Mouse (Mus musculus): Measurements from ENCODE around the gene Phf11d. TPM values are rescaled to one million over a fixed set of nuclear protein-coding genes. Genes with fewer than 3 reads are reported as not detected.
"Not testable (repeated sequence)": the region's sequence is repeated elsewhere in the genome, so short reads cannot be mapped to it uniquely, and the experiment has no call there.

Gene Phf11d
- polyA plus RNA-seq (2014; fragmentation: Nextera tagmentation; extraction: Ambion mirVana) = 0.18 and 1.3 TPM in 2 replicates

DNA sequence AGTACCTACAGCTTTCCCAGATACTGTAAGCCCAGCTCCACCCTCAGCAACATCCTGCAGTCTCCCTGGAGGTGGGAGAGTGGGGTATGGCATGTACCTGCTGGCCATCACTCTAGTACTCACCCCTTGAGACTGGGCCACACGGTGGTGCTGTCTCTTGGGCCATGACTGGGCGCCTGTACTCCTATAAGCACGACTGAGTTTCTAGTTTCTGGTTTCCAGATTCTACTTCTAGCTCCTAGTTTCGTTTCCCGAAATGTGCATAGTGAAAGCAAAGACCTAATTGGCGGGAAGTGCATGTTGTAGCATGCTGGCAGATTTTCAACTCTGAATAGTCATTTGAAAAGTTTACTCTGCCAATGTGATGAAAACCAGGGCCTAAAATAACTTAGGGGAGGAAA lies at the start of gene Phf11d:
Gene Phf11d, minus strand, starts transcription at position 227 of the 401 bp plus-strand sequence.
- H3K4me2 ChIP-seq (ENCODE audit: low read length) = no peak within 1 kb of the TSS
- no peak for DNase-seq
- WGBS = 86% methylated on average over 6 of the region's 6 CpGs

DNA sequence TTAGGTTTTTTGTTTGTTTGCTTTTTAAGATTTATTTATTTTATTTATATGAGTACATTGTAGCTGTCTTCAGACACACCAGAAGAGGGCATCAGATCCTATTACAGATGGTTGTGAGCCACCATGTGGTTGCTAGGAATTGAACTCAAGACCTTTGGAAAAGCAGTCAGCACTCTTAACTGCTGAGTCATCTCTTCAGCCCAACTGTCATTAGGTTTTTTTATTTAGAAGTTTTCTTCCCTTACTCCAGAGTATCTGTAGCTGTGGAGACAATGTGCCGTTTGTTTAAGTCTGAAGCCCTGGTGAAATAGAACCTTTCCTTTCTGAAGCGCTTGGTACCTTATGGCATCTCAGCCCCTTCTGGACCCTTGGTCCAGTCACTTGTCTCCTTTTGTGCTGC lies 49.7 kb upstream of the Phf11d start:
- H3K9me3 ChIP-seq (ENCODE audit: control insufficient read depth, low read length); H3K9ac ChIP-seq (replicated peaks; ENCODE audit: low read length); DNase-seq; H3K4me3 ChIP-seq (replicated peaks; ENCODE audit: low read depth, low read length); H3K36me3 ChIP-seq (ENCODE audit: control insufficient read depth, insufficient read depth, low read length); H3K4me2 ChIP-seq (ENCODE audit: low read length); ATAC-seq (ENCODE audit: low FRiP score, low TSS enrichment); H3K27me3 ChIP-seq (ENCODE audit: control insufficient read depth, insufficient read depth, low read length); H3K27ac ChIP-seq (replicated peaks; ENCODE audit: low read depth, low read length); H3K4me1 ChIP-seq (ENCODE audit: control insufficient read depth, insufficient read depth, low read length): not testable (repeated sequence)
- 99% methylated on average over 2 of the region's 2 CpGs for WGBS

More for the DNA sequence above, at the start of gene Phf11d:
- no peak within 1 kb of the TSS for H3K4me3 ChIP-seq (replicated peaks; ENCODE audit: low read depth, low read length)
- H3K27me3 ChIP-seq (ENCODE audit: control insufficient read depth, insufficient read depth, low read length) = no peaks in the 10 kb centered on the region; the same call in 1 of the 2 replicates
- H3K36me3 ChIP-seq (ENCODE audit: control insufficient read depth, insufficient read depth, low read length) = no peaks in the 10 kb centered on the region
- H3K9ac ChIP-seq (replicated peaks; ENCODE audit: low read length) = no peak within 1 kb of the TSS
- no peaks in the 10 kb centered on the region for H3K4me1 ChIP-seq (ENCODE audit: control insufficient read depth, insufficient read depth, low read length)
- no peak within 1 kb of the TSS for H3K27ac ChIP-seq (replicated peaks; ENCODE audit: low read depth, low read length)
- H3K9me3 ChIP-seq (ENCODE audit: control insufficient read depth, low read length) = no peaks in the 10 kb centered on the region
- no peak for ATAC-seq (ENCODE audit: low FRiP score, low TSS enrichment)

DNA sequence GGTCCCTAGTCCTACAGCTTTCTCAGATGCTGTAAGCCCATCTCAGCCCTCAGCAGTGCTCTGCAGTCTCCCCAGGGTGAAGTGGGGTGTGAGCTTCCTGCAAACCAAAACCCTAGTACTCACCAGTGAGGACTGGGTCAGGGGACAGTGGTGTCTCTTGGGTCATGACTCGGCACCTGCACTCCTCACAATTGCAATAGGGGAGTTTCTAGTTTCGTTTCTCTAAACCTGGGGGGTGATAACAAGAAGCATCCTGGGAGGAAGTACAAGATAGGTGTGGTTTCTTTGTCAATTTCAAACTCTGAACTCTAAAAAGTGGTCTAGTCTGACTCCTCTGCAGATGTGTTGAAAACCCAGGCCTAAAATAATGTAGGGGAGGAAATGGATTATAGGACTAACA lies 31.7 kb upstream of the Phf11d start:
- Histone ChIP-seq H3K9ac (replicated peaks; ENCODE audit: low read length) (no peak overlapping the region), H3K27ac (replicated peaks; ENCODE audit: low read depth, low read length) (no peak overlapping the region), H3K4me3 (replicated peaks; ENCODE audit: low read depth, low read length) (no peak overlapping the region), H3K4me2 (ENCODE audit: low read length) (no peak overlapping the region), H3K36me3 (ENCODE audit: control insufficient read depth, insufficient read depth, low read length) (no peaks in the 10 kb centered on the region), H3K4me1 (ENCODE audit: control insufficient read depth, insufficient read depth, low read length) (no peaks in the 10 kb centered on the region), H3K27me3 (ENCODE audit: control insufficient read depth, insufficient read depth, low read length) (no peaks in the 10 kb centered on the region), H3K9me3 (ENCODE audit: control insufficient read depth, low read length) (no peaks in the 10 kb centered on the region)
- no peak for ATAC-seq (ENCODE audit: low FRiP score, low TSS enrichment)
- WGBS = 86% methylated on average over 2 of the region's 2 CpGs
- no peak for DNase-seq

DNA sequence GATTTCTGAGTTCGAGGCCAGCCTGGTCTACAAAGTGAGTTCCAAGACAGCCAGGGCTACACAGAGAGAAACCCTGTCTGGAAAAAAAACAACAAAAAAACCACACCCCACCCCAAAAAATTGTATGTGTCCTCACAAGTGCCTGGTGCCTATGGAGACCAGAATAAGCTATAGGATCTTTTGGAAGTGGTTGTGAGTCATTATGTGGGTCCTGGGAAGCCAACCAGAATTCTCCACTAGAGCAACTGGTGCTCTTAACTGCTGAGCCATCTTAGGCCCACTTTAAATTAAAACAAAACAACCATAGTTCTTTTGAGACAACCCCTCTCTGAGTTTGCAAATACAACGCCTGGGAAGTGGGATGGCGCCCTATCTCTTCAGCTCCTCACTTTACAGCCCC lies 30.0 kb upstream of the Phf11d start, which contains the start of gene Phf11c:
Gene Phf11c, minus strand, starts transcription at position 101 of the 400 bp plus-strand sequence.
- Histone ChIP-seq H3K36me3 (ENCODE audit: control insufficient read depth, insufficient read depth, low read length) (no peaks in the 10 kb centered on the region), H3K9ac (replicated peaks; ENCODE audit: low read length) (no peak within 1 kb of the TSS), H3K4me2 (ENCODE audit: low read length) (no peak within 1 kb of the TSS), H3K4me1 (ENCODE audit: control insufficient read depth, insufficient read depth, low read length) (no peaks in the 10 kb centered on the region), H3K4me3 (replicated peaks; ENCODE audit: low read depth, low read length) (no peak within 1 kb of the TSS), H3K9me3 (ENCODE audit: control insufficient read depth, low read length) (no peaks in the 10 kb centered on the region), H3K27me3 (ENCODE audit: control insufficient read depth, insufficient read depth, low read length) (no peaks in the 10 kb centered on the region), H3K27ac (replicated peaks; ENCODE audit: low read depth, low read length) (no peak within 1 kb of the TSS)
- DNase-seq = no peak
- no peak for ATAC-seq (ENCODE audit: low FRiP score, low TSS enrichment)
- WGBS = 93% methylated on average over 3 of the region's 3 CpGs

DNA sequence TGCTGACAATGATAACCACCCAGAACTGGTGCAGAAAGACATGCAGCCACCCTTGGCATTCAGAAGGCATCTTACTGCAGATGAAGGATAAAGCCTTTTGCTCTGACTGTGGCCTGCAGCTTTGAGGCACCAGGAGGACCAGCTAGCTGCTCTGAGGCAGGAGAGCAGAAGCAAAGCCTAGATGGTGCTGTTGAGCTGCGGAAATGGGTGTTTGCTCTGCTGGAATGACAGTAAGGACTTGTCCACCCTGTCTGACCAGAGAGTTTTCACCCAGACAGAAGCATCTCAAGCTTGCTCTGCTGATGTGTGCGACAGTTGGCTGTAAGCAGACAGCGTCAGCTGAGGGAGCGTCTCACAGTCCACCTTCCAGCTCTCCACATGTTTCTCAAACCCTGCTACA lies 24.9 kb upstream of the Phf11d start:
- not testable (repeated sequence) for H3K27me3 ChIP-seq (ENCODE audit: control insufficient read depth, insufficient read depth, low read length); ATAC-seq (ENCODE audit: low FRiP score, low TSS enrichment); H3K36me3 ChIP-seq (ENCODE audit: control insufficient read depth, insufficient read depth, low read length); H3K9me3 ChIP-seq (ENCODE audit: control insufficient read depth, low read length); H3K27ac ChIP-seq (replicated peaks; ENCODE audit: low read depth, low read length); H3K4me1 ChIP-seq (ENCODE audit: control insufficient read depth, insufficient read depth, low read length); H3K9ac ChIP-seq (replicated peaks; ENCODE audit: low read length); H3K4me2 ChIP-seq (ENCODE audit: low read length); H3K4me3 ChIP-seq (replicated peaks; ENCODE audit: low read depth, low read length)
- peak; percentile 4 for DNase-seq
- WGBS = 79% methylated on average over 4 of the region's 4 CpGs

DNA sequence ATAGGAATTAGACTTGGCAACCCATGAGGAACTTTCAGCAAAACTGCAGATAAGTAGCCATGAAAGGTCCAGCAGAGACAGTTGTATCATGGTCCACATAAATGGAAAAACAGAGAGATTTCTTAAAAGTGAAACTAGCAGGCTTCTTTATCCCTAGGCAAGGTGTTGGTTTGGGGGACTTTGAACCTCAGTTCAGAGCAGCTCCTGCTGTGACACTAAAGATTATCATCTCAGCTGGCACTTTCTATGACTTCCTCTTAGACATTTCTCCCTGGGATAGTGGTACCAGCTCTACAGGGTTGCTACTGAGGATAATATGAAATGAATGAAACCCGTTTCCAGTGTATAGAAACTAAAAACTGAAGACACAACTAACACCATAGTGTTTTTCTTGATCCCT lies 24.3 kb upstream of the Phf11d start:
- DNase-seq (no peak), ATAC-seq (ENCODE audit: low FRiP score, low TSS enrichment) (no peak)
- no peaks in the 10 kb centered on the region for H3K27me3 ChIP-seq (ENCODE audit: control insufficient read depth, insufficient read depth, low read length)
- no peak overlapping the region for H3K9ac ChIP-seq (replicated peaks; ENCODE audit: low read length)
- H3K27ac ChIP-seq (replicated peaks; ENCODE audit: low read depth, low read length) = no peak overlapping the region
- no peaks in the 10 kb centered on the region for H3K9me3 ChIP-seq (ENCODE audit: control insufficient read depth, low read length)
- H3K4me2 ChIP-seq (ENCODE audit: low read length) = no peak overlapping the region
- WGBS = 52% methylated on average over 1 of the region's 1 CpGs
- no peak overlapping the region for H3K4me3 ChIP-seq (replicated peaks; ENCODE audit: low read depth, low read length)
- no peaks in the 10 kb centered on the region for H3K36me3 ChIP-seq (ENCODE audit: control insufficient read depth, insufficient read depth, low read length)
- no peaks in the 10 kb centered on the region for H3K4me1 ChIP-seq (ENCODE audit: control insufficient read depth, insufficient read depth, low read length)

DNA sequence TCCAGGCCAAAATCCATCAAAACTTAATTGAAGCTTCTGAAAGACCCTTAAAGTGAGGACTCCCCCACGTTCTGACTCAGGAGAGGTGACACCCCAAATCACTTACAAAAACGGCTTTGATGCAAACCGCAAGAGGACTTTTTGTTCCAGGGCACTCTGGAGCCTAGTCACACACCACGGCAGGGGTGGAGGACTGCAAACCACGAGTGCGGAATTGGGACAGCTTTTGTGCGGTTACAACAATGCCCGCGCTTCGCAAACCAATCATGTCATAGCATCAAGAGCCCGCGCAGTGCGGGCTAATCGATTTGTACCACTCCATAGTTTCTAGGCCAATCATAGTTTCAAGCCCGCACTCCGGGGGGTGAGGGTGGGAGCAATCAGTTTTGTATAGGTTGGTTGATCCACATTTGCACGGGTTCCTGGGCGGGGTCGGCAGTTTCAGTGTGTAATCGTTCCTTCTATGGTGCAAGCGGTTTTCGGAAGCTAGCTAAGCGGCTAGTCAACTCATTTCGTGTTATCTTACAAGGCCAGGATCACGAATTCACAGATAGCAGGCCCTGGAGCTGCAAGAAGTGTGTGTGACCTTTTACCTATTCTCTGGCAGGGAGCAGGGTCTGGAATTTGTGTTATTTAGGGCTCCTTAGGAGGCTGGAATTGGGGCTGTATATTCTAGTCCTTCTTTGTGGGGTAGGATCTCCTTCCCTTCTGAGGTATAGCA lies 5.2 kb upstream of the Phf11d start:
- H3K36me3 ChIP-seq (ENCODE audit: control insufficient read depth, insufficient read depth, low read length) = no peaks in the 10 kb centered on the region
- no peak overlapping the region for H3K4me2 ChIP-seq (ENCODE audit: low read length)
- no peaks in the 10 kb centered on the region for H3K4me1 ChIP-seq (ENCODE audit: control insufficient read depth, insufficient read depth, low read length)
- H3K4me3 ChIP-seq (replicated peaks; ENCODE audit: low read depth, low read length) = no peak overlapping the region
- ATAC-seq (ENCODE audit: low FRiP score, low TSS enrichment) (no peak), DNase-seq (no peak)
- no peak overlapping the region for H3K9ac ChIP-seq (replicated peaks; ENCODE audit: low read length)
- no peaks in the 10 kb centered on the region for H3K27me3 ChIP-seq (ENCODE audit: control insufficient read depth, insufficient read depth, low read length)
- H3K9me3 ChIP-seq (ENCODE audit: control insufficient read depth, low read length) = no peaks in the 10 kb centered on the region
- WGBS = 93% methylated on average over 25 of the region's 25 CpGs
- no peak overlapping the region for H3K27ac ChIP-seq (replicated peaks; ENCODE audit: low read depth, low read length)

DNA sequence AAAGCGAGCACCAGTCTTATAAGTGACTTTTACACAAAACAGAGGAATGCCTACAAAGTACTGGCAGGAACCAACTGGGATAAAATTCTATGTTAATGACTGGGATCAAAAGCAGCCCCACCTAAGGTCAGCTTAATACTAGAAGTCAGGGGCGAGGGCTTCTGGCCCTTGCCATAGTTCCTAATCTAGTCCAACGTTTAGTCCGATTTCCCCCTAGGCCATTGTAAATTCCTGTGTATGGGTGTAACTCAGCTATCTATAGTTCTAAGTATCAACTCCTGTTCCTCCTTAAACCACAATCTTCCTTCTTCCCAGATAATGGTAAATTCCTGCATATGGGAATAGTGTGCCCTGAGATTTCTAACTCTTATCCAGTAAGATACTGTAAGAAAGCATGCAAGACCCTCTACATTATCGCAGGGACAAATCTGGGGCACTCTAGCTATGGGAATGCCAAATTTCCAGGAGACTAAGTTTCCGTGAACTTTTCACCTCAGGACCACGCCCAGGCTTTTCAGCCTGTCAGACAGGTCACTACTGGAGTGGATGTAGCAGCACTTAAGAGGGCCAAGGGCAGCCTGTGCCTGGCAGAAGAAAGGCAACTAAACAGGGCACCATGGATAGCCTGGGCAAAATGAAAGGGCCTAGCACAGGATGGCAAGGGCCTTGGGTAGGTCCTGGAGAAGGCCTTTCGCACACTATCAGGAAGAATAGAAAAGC lies 1.3 kb upstream of the Phf11d start:
- H3K27me3 ChIP-seq (ENCODE audit: control insufficient read depth, insufficient read depth, low read length) = no peaks in the 10 kb centered on the region; the same call in 1 of the 2 replicates
- no peak overlapping the region for H3K4me2 ChIP-seq (ENCODE audit: low read length)
- H3K9ac ChIP-seq (replicated peaks; ENCODE audit: low read length) = no peak overlapping the region
- H3K9me3 ChIP-seq (ENCODE audit: control insufficient read depth, low read length) = no peaks in the 10 kb centered on the region
- no peaks in the 10 kb centered on the region for H3K36me3 ChIP-seq (ENCODE audit: control insufficient read depth, insufficient read depth, low read length)
- no peak overlapping the region for H3K4me3 ChIP-seq (replicated peaks; ENCODE audit: low read depth, low read length)
- H3K4me1 ChIP-seq (ENCODE audit: control insufficient read depth, insufficient read depth, low read length) = no peaks in the 10 kb centered on the region
- WGBS = 89% methylated on average over 8 of the region's 8 CpGs
- DNase-seq = no peak
- no peak for ATAC-seq (ENCODE audit: low FRiP score, low TSS enrichment)
- no peak overlapping the region for H3K27ac ChIP-seq (replicated peaks; ENCODE audit: low read depth, low read length)

DNA sequence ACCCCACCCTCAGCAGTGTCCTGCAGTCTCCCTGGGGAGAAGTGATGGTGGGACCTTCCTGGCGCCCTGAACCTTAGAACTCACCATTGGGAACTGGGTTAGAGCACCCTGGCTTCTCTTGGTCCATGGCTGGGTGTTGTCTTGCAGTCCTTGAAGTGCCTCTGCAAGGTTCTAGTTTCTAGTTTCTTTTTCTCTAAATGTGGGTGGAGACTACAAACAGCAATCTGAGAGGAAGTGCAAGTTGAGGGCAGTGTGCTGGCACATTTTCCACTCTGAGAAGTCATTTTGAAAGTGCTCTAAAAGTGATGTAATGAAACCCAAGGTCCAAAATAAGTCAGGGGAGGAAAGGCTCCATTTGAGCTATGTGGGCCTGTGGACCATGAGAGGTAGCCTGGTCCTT lies 24.1 kb downstream of the Phf11d start, which contains the start of gene Phf11b:
Gene Phf11b, minus strand, starts transcription at position 163 of the 400 bp plus-strand sequence.
- not testable (repeated sequence) for H3K4me2 ChIP-seq (ENCODE audit: low read length); ATAC-seq (ENCODE audit: low FRiP score, low TSS enrichment); H3K27ac ChIP-seq (replicated peaks; ENCODE audit: low read depth, low read length); H3K9ac ChIP-seq (replicated peaks; ENCODE audit: low read length); H3K4me1 ChIP-seq (ENCODE audit: control insufficient read depth, insufficient read depth, low read length); H3K9me3 ChIP-seq (ENCODE audit: control insufficient read depth, low read length); DNase-seq; H3K36me3 ChIP-seq (ENCODE audit: control insufficient read depth, insufficient read depth, low read length); H3K4me3 ChIP-seq (replicated peaks; ENCODE audit: low read depth, low read length); H3K27me3 ChIP-seq (ENCODE audit: control insufficient read depth, insufficient read depth, low read length)
- WGBS = 70% methylated on average over 1 of the region's 1 CpGs
